Mouse (Mus musculus): ENCODE measurements around the gene Tmem37. TPM values are rescaled to one million over a fixed set of nuclear protein-coding genes. Genes with fewer than 3 reads are reported as not detected.

The Tmem37 gene
- polyA plus RNA-seq, 1 experiment from 2014 or later = 15.7 TPM

GRCm38 (mm10) chr1:120066159-120066558 is 7.7 kb downstream of the Tmem37 start:
- 86% methylated on average over 8 of the region's 8 CpGs for WGBS
- Histone ChIP-seq H3K9me3 (ENCODE audit: control insufficient read depth, low read length) (no peaks in the 10 kb centered on the region), H3K36me3 (ENCODE audit: control insufficient read depth, insufficient read depth, low read length) (no peaks in the 10 kb centered on the region; the same call in 1 of the 2 replicates)

DNA sequence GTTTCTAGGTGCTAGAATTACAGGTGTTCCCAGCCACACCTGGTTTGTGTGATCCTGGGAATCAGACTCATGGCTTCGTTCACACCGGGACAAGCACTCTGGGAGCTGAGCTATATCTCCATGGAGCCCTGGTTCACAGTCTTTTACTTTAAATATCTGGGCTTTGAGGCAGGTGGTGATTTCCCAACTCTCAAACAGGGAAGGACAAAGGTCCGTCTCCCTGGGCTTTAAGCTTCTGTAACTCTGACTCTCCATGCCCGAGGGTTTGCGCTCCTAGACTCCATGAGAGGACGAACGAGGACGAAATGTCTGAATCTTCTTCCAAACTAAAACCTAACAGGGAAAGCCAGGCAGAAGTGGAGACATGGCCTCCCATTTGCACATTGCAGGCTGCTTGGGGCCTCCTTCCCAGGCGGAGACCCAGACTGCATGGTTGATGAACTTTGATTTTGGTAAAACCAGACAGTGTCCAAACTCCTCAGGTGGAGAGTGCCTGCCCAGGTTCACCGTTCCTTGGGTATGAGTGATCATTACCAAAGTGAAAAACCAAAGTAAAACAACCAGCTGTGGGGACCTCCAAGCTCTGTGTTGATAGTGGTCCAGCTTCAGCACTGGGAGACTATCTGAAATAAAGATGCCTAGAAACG is 9.7 kb downstream of the Tmem37 start:
- H3K36me3 ChIP-seq (ENCODE audit: control insufficient read depth, insufficient read depth, low read length) = no peaks in the 10 kb centered on the region; the same call in 1 of the 2 replicates
- 86% methylated on average over 11 of the region's 11 CpGs for WGBS
- H3K9me3 ChIP-seq (ENCODE audit: control insufficient read depth, low read length) = no peaks in the 10 kb centered on the region
- H3K4me1 ChIP-seq (ENCODE audit: control insufficient read depth in 2 of 2, insufficient read depth in 2 of 2, low read length in 2 of 2) = peaks cover 2% of the 10 kb centered on the region in 2 experiments; a peak in 1 of 4 replicates
- H3K4me3 ChIP-seq (ENCODE audit: control insufficient read depth in 1 of 2, insufficient read depth in 1 of 2, low read depth in 1 of 2, low read length in 2 of 2) = no peak overlapping the region
- H3K27ac ChIP-seq (replicated peaks in 1 of 2; ENCODE audit: control insufficient read depth in 1 of 2, insufficient read depth in 1 of 2, low read depth in 2 of 2, low read length in 2 of 2) = no peak overlapping the region
- no peak overlapping the region for H3K9ac ChIP-seq (ENCODE audit: low read length)
- H3K4me2 ChIP-seq (ENCODE audit: low read length) = no peak overlapping the region
- ATAC-seq (ENCODE audit: insufficient number of reproducible peaks, insufficient read depth, low FRiP score, low read depth) = no peak
- H3K27me3 ChIP-seq (ENCODE audit: control insufficient read depth, insufficient read depth, low read length) = no peaks in the 10 kb centered on the region

More at GRCm38 (mm10) chr1:120066159-120066558, 7.7 kb downstream of the Tmem37 start:
- no peak for ATAC-seq (ENCODE audit: insufficient number of reproducible peaks, insufficient read depth, low FRiP score, low read depth)
- Histone ChIP-seq H3K9ac (ENCODE audit: low read length) (no peak overlapping the region), H3K4me1 (ENCODE audit: control insufficient read depth in 2 of 2, insufficient read depth in 2 of 2, low read length in 2 of 2) (peaks cover 2 to 6% of the 10 kb centered on the region in 2 experiments; a peak in 1 of 4 replicates), H3K4me3 (ENCODE audit: control insufficient read depth in 1 of 2, insufficient read depth in 1 of 2, low read depth in 1 of 2, low read length in 2 of 2) (no peak overlapping the region), H3K27ac (replicated peaks in 1 of 2; ENCODE audit: control insufficient read depth in 1 of 2, insufficient read depth in 1 of 2, low read depth in 2 of 2, low read length in 2 of 2) (no peak overlapping the region), H3K4me2 (ENCODE audit: low read length) (no peak overlapping the region), H3K27me3 (ENCODE audit: control insufficient read depth, insufficient read depth, low read length) (no peaks in the 10 kb centered on the region)

DNA sequence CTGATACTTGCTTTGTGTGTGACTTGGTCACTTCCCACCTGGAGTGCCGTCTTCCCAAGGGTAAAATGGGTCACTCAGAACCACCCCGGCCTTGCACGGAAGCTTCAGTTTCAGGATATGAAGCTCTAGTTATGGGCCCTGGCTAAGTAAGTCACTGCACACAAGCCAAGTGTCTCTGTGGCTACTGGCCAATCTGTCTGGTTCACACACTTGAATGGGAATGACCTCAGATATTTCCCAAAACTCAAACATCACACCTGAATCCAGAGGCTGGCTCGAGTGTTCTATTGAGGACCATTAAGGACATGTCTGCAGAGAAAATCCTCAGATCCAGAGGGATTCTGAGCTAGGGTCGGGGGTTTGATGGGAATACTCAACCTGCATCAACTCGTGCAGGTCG is 11.6 kb downstream of the Tmem37 start:
- Histone ChIP-seq H3K36me3 (ENCODE audit: control insufficient read depth, insufficient read depth, low read length) (no peaks in the 10 kb centered on the region; the same call in 1 of the 2 replicates), H3K4me2 (ENCODE audit: low read length) (no peak overlapping the region), H3K4me1 (ENCODE audit: control insufficient read depth in 2 of 2, insufficient read depth in 2 of 2, low read length in 2 of 2) (no peaks in the 10 kb centered on the region; a peak in 2 of 4 replicates), H3K27ac (replicated peaks in 1 of 2; ENCODE audit: control insufficient read depth in 1 of 2, insufficient read depth in 1 of 2, low read depth in 2 of 2, low read length in 2 of 2) (no peak overlapping the region), H3K9ac (ENCODE audit: low read length) (no peak overlapping the region), H3K4me3 (ENCODE audit: control insufficient read depth in 1 of 2, insufficient read depth in 1 of 2, low read depth in 1 of 2, low read length in 2 of 2) (no peak overlapping the region), H3K9me3 (ENCODE audit: control insufficient read depth, low read length) (no peaks in the 10 kb centered on the region), H3K27me3 (ENCODE audit: control insufficient read depth, insufficient read depth, low read length) (no peaks in the 10 kb centered on the region)
- 88% methylated on average over 7 of the region's 7 CpGs for WGBS
- no peak for ATAC-seq (ENCODE audit: insufficient number of reproducible peaks, insufficient read depth, low FRiP score, low read depth)

GRCm38 (mm10) chr1:120060687-120061086 is 13.2 kb downstream of the Tmem37 start:
- Histone ChIP-seq H3K27me3 (ENCODE audit: control insufficient read depth, insufficient read depth, low read length) (no peaks in the 10 kb centered on the region), H3K9ac (ENCODE audit: low read length) (no peak overlapping the region), H3K27ac (replicated peaks in 1 of 2; ENCODE audit: control insufficient read depth in 1 of 2, insufficient read depth in 1 of 2, low read depth in 2 of 2, low read length in 2 of 2) (no peak overlapping the region), H3K4me3 (ENCODE audit: control insufficient read depth in 1 of 2, insufficient read depth in 1 of 2, low read depth in 1 of 2, low read length in 2 of 2) (no peak overlapping the region), H3K36me3 (ENCODE audit: control insufficient read depth, insufficient read depth, low read length) (no peaks in the 10 kb centered on the region), H3K4me1 (ENCODE audit: control insufficient read depth in 2 of 2, insufficient read depth in 2 of 2, low read length in 2 of 2) (peaks cover 2 to 6% of the 10 kb centered on the region in 2 experiments; a peak in 3 of 4 replicates), H3K4me2 (ENCODE audit: low read length) (no peak overlapping the region), H3K9me3 (ENCODE audit: control insufficient read depth, low read length) (no peaks in the 10 kb centered on the region)
- WGBS = 67% methylated on average over 5 of the region's 5 CpGs
- no peak for ATAC-seq (ENCODE audit: insufficient number of reproducible peaks, insufficient read depth, low FRiP score, low read depth)

GRCm38 (mm10) chr1:120057674-120058430 is 16.0 kb downstream of the Tmem37 start:
- no peak for ATAC-seq (ENCODE audit: insufficient number of reproducible peaks, insufficient read depth, low FRiP score, low read depth)
- no peaks in the 10 kb centered on the region for H3K27me3 ChIP-seq (ENCODE audit: control insufficient read depth, insufficient read depth, low read length)
- peaks cover 2 to 7% of the 10 kb centered on the region in 2 experiments; a peak in 3 of 4 replicates for H3K4me1 ChIP-seq (ENCODE audit: control insufficient read depth in 2 of 2, insufficient read depth in 2 of 2, low read length in 2 of 2)
- H3K36me3 ChIP-seq (ENCODE audit: control insufficient read depth, insufficient read depth, low read length) = no peaks in the 10 kb centered on the region
- no peak overlapping the region for H3K9ac ChIP-seq (ENCODE audit: low read length)
- no peak overlapping the region for H3K27ac ChIP-seq (replicated peaks in 1 of 2; ENCODE audit: control insufficient read depth in 1 of 2, insufficient read depth in 1 of 2, low read depth in 2 of 2, low read length in 2 of 2)
- no peak overlapping the region for H3K4me3 ChIP-seq (ENCODE audit: control insufficient read depth in 1 of 2, insufficient read depth in 1 of 2, low read depth in 1 of 2, low read length in 2 of 2)
- H3K9me3 ChIP-seq (ENCODE audit: control insufficient read depth, low read length) = 0 out of 2 replicates have a peak, but pooled peaks cover 5% of the 10 kb centered on the region
- 69% methylated on average over 8 of the region's 8 CpGs for WGBS
- H3K4me2 ChIP-seq (ENCODE audit: low read length) = no peak overlapping the region

- Histone ChIP-seq H3K9me3 (ENCODE audit: control insufficient read depth, low read length) (0 out of 2 replicates have a peak, but pooled peaks cover 5% of the 10 kb centered on the region), H3K27ac (replicated peaks in 1 of 2; ENCODE audit: control insufficient read depth in 1 of 2, insufficient read depth in 1 of 2, low read depth in 2 of 2, low read length in 2 of 2) (no peak overlapping the region), H3K36me3 (ENCODE audit: control insufficient read depth, insufficient read depth, low read length) (no peaks in the 10 kb centered on the region), H3K4me3 (ENCODE audit: control insufficient read depth in 1 of 2, insufficient read depth in 1 of 2, low read depth in 1 of 2, low read length in 2 of 2) (no peak overlapping the region), H3K9ac (ENCODE audit: low read length) (no peak overlapping the region), H3K4me2 (ENCODE audit: low read length) (no peak overlapping the region), H3K27me3 (ENCODE audit: control insufficient read depth, insufficient read depth, low read length) (no peaks in the 10 kb centered on the region), H3K4me1 (ENCODE audit: control insufficient read depth in 2 of 2, insufficient read depth in 2 of 2, low read length in 2 of 2) (peaks cover 2 to 7% of the 10 kb centered on the region in 2 experiments; a peak in 3 of 4 replicates)
- 61% methylated on average over 14 of the region's 14 CpGs for WGBS
- no peak for ATAC-seq (ENCODE audit: insufficient number of reproducible peaks, insufficient read depth, low FRiP score, low read depth)
These were observed 16.8 kb downstream of the Tmem37 start for GRCm38 (mm10) chr1:120057044-120057443.

DNA sequence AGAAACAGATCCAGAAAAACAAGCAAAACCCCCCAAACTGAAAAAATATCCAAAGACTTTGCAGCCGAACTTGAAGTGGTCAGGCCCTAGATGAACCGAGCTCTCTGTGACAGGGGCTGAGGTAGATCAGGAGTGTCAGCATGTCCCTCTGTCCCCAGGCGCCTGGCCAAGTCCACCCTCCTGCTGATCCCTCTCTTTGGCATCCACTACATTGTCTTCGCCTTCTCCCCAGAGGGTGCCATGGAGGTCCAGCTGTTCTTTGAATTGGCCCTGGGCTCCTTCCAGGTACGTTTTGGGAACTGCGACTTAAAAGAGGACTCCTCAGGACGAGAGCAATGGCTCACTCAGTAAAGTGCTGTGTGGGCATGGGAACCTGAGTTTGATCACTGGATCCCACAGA is 17.6 kb downstream of the Tmem37 start:
- Histone ChIP-seq H3K4me1 (ENCODE audit: control insufficient read depth in 2 of 2, insufficient read depth in 2 of 2, low read length in 2 of 2) (peaks cover 2 to 7% of the 10 kb centered on the region in 2 experiments; a peak in 3 of 4 replicates), H3K9me3 (ENCODE audit: control insufficient read depth, low read length) (0 out of 2 replicates have a peak, but pooled peaks cover 5% of the 10 kb centered on the region), H3K27ac (replicated peaks in 1 of 2; ENCODE audit: control insufficient read depth in 1 of 2, insufficient read depth in 1 of 2, low read depth in 2 of 2, low read length in 2 of 2) (no peak overlapping the region), H3K36me3 (ENCODE audit: control insufficient read depth, insufficient read depth, low read length) (no peaks in the 10 kb centered on the region), H3K4me3 (ENCODE audit: control insufficient read depth in 1 of 2, insufficient read depth in 1 of 2, low read depth in 1 of 2, low read length in 2 of 2) (no peak overlapping the region), H3K27me3 (ENCODE audit: control insufficient read depth, insufficient read depth, low read length) (no peaks in the 10 kb centered on the region), H3K9ac (ENCODE audit: low read length) (no peak overlapping the region), H3K4me2 (ENCODE audit: low read length) (no peak overlapping the region)
- 66% methylated on average over 7 of the region's 7 CpGs for WGBS
- ATAC-seq (ENCODE audit: insufficient number of reproducible peaks, insufficient read depth, low FRiP score, low read depth) = no peak

Measured in heart, embryonic 14.5 days (tissue).